Mouse (Mus musculus) CD4-positive helper T cell, adult 2 months (primary cell): ENCODE data around the gene Ermn.

ENCODE experiments used
- DNase-seq: peaks from one replicate; pipeline ENCODE4 v3.0.0-alpha.2; 2012; ENCODE audit warnings: low read depth, missing footprints, low spot score

The Ermn gene

DNA sequence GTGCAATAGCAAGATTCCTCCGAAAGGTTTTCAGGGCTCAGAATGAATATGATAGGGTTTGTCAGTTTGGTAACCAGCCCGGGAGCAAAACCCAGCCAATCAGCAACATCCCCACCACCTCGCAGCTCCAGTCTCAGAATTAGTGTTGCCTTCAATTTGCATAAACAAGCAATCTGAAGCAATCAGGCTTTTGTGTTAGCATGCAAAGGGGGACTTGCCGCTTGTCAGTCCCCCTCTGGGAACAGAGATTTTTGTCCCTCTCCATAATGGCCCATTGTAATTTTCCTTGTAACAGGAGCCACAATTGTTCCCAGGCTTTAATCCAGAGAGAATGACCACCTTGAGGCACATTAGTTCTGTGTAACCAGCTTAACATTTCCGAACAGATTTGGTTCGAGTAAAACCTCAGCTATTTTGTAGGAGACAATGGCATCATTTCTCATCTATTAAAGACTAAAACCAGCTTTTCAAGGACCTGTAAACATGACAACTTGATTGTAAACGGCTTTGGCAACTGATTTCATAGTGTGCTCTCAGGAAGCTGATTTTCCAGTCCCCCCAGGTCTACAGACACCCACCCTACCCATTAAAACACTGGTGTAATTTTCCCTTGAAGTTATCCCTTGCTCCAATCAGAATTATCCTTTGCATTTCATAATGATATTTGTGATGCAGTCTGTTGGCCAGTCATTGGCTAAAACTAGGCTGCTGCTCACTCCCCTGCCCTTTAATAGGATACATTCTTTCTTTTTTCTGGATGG, at the start of gene Ermn:
Gene Ermn (minus strand): TSS at position 44 of the 761 bp plus-strand sequence.
- DNase-seq = peak; percentile 30

DNA sequence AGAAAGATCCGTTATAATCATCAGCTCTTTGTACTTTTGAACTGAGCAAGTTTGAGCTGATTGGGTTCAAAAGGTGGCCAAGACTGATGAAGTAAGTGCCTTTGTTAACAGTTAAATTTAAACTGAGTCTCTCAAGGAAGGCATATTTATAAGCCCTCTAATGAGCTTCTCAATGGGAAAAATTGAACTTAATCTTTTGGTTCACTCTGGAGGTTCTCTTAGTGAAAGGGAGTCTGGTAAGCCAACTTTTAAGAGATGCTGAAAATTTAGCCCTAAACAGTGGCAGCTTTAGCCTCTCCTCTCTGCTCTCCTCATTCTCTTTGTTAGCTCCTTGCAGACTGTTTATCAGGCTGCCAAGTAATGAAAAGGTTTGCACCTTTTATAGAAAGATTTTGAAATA, 42.2 kb upstream of the Ermn start:
- no peak for DNase-seq

DNA sequence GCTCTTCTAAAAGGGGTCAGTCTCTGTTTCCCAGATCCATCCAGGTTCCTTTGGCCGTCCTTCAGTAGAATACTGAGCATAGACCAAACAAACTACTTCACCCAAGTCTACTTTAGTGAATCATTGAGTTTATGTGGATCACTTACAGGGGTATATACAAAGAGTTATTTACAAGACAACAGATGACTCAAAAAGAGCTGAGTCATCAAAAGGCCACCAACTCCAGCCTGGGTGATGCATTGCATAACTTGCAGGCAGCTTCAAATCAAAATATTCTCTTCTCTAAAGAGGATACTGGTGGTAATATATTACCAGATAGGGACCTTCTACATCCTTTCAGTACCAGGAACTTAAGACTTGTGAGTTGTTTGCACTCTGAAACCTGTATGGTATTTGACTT, 33.8 kb upstream of the Ermn start:
- no peak for DNase-seq

DNA sequence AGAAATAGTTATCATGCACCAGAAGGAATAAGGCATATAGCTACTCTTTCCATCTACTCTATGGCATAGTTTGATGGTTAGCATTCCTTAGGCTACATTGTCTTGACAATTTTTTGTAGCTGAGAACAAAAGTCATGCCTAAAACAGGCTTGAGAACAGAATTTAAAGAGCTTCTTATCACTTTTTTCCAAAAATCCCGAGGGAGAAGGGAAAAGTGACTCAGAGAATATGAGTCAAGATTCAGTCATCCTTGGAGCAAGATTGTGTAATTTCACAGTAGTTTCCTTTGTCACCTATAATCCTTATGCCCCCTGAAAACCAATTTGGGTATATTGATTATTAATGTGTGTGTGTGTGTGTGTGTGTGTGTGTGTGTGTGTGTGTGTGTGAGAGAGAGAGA, 27.2 kb upstream of the Ermn start:
- DNase-seq = no peak

DNA sequence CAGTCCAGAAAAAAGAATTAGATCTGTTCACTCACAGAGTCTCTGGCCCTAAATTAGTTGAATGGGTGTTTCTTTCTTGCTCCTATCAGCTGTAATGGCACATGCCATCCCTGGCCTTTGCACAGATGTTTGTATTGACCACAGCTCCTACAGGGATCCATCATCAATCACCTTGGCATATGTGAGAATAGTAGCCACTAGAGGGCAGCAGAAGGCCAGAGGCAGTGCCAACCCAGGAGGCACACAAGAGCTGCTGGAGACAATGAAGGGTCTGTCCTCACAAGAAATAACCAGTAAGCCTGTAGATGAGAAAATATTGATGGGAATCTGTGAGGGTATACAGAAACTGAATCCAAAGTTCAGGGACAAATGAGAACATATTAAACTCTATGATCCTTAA, 2.7 kb upstream of the Ermn start:
- DNase-seq = peak; percentile 71

DNA sequence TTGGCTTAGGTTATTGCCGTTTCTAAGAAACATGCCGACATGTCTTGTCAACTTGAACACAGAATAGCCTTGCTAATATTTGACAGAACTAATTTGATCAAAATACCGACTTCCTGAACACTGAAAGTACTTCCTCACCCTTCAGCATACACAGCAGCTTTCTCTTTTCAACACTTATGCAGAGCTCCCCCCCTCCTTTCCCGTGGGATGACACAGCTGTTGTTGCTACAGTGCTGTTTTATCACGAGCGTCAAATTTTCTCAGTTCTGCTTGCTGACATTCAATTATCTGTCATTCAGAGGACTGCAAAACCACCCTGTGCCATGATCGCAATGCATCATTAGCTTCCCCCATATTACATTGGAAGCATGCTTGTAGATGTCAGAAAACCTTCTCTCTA, 10.8 kb downstream of the Ermn start:
- DNase-seq = no peak

DNA sequence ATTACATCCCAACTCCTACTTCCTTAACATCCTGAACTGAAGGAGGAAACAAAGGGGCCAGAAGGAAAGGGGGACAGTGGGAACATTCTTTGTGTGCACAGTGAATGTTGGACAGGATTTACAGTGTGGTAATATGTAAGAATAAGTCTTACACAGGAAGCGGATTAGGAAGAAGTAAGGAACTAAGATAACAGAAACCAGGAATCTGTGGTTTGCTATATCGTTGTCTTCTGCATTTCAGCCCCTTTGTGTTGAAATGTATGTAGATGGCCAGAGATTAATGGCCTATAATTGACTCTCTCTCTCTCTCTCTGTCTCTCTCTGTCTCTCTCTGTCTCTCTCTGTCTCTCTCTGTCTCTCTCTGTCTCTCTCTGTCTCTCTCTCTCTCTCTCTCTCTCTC, 15.7 kb downstream of the Ermn start:
- DNase-seq = no peak

DNA sequence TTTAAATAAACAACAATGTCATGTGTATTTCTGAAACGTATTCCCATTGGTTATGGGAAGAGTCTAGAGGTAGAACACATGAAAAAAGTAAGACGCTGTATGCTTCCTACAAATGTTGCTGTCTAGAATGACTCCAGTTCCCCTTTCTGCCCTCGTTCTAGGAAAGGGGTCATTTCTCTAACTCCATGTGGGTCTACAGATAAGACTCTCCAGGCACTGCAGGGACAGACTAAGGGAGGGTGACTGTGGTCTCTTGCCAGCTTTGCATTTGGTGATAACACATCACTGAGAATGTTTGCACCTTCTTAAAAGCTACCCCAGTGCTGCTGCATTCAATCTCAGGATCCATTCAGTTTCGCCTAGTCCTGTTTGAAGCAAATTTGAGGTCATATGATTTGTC, 17.0 kb downstream of the Ermn start:
- no peak for DNase-seq

DNA sequence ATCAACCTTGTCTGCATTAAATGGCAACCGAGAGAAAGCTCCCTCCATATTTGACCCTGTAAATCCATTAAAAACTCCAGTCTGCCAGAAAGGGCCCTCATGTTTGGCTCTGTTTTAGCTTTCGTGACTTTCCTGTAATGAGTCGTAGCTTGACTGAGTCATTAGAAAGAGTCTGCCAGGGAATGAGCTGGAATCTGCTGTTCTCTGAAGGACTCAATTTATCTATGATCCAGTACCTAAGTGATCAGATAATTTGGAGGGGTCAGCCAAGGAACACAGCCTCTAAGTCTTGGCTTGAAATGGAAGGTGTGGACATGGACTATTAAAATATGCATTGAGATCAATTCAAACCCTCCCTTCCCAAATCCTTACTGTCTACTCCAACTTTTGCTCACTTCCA, 21.2 kb downstream of the Ermn start:
- DNase-seq = no peak

DNA sequence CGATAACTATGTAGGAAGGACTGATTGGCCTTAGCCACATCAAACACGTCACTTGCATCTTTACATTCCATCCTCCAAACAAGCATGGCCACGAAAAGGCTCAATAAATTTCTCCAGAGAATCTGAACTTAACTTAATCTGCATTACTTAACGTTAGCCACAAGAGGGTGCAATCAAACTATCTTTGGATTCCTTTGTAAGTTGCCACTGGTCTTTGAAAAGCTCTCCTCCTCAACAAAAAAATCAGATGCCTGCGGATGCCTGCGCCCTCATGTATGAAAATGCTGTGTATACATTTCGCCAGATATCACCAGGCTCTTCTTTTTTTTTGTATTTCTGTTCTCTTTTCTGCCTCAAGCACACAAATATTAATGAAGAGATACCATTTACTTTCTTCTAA, 23.3 kb downstream of the Ermn start:
- DNase-seq = peak; percentile 70

DNA sequence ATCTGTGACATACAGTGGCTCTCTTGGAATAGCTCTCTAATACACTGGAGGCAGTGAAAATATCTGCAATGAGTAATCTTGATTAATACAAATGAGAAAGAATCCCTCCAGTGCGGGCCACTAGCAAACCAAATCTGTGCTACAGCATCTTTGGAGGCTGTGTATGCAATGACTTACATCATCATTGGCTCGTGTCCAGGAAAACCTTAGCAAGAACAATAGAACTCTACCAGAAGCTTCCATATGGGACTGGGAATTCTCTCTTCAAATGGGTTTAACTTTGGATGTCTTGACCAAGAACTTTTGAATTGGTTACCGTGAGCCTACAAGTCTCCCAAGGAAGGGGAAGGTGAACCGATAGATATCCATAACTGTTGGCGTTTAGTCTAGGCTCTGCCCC, 25.9 kb downstream of the Ermn start:
- DNase-seq = no peak

DNA sequence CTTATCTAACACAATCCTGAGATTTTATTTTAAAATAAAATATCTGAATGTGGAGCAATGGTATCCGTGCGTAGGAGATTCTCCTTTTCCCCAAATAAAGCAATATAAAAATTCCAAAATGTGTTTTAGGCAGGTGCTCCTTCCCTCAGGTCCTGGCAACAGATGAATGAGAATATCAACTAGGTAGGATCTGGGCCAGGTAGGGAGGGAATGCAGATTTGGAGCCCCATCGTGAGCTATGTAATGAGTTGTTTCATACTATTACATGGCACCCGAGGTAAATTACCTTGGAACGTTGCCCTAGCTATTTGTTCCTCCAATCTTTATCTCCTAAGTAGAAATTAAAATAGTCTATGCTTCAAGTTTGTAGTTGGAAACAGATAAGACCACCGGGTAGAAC, 29.1 kb downstream of the Ermn start:
- DNase-seq = no peak

DNA sequence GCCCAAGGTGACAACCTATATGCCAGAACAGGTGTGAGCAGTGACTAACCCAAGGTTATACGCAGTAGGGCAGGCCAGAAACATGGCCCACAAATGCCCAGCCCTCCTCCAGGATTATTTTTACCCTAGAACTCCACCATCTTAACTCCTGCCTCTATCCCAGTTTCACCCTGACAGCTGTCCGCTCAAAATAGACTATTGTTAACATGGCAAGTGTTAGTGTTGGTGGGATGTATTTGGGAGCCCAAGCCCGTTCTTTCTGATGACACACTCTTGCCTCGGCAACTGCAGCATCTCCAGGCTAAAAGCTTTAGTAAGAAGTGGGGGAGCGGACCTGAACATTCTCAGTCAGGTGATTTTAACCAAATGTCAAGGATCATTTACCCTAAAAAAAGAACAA, 45.6 kb downstream of the Ermn start:
- no peak for DNase-seq

DNA sequence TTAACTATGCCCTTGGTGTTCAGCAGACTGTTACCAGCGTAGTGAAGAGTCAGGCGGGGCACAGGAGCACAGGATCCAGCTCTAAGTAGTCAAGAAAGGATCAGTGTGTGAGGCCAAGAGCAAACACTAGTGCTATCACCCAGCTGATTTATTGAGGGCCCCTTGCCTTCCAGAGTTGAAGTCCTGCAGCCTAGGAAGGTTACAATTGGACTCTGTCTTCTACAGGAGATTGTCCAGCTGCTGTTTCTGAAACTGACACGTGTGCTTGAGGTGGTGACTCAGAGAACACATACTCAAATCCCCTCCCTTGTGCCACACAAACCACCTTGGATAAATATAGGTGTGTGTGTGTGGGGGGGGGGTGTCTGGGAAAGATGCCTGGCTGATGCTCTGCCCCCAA, 51.2 kb downstream of the Ermn start:
- no peak for DNase-seq

DNA sequence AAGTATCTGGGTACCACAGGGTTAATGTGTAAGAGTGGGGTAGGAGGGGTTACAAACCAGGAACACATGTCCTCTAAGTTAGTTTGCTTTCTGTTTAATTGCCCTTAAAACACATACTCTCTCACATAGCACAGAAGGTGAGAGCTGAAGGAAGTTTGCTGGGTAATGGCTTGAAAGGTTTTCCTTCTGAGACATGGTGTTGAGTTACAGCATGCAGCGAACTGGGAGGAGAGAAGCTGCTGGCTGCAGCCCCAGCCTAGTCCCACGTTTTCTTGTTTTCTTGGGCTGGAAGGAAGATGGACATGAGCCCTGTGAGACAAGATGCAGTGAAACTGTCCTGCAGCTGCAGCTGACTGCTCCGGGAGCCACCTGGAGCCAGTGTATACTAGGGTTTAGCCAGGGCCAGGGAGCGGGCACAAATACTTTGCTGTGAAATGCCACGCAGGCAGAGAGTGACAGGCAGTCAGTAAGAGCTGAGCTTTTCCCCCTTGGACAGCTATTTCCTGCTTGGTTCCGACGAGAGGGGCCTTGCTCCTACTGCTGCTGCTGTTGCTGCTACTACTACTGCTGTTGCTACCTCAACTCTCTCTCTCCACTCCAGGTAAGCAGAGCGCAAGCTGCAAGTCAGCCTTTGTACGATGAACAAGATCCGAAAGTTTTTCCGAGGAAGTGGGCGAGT, 54.8 kb downstream of the Ermn start, which contains the start of gene Galnt5:
Gene Galnt5 (plus strand): TSS at position 133 of the 679 bp plus-strand sequence.
- DNase-seq = no peak
